Mouse (Mus musculus) intestine, postnatal 0 days (tissue): ENCODE measurements around the gene Glis3. TPM values are rescaled to one million over a fixed set of nuclear protein-coding genes. Genes with fewer than 3 reads are reported as not detected.
A peak's percentile ranks its signal among the peaks of the same experiment; 100 is the strongest.

Experiments used
- ATAC-seq: fragments of 200-750 bp; cut with Nextera tagmentation; 2 replicates; pipeline ENCODE4 v1.8.0; 2017; ENCODE audit warnings: mild to moderate bottlenecking, moderate TSS enrichment, moderate library complexity
- H3K27ac ChIP-seq: fragments of 300-500 bp; sonication (generic); 2 replicates; pipeline ENCODE4 v1.5.1; 2014; ENCODE audit warnings: mild to moderate bottlenecking, low read depth, low read length, moderate library complexity
- H3K27me3 ChIP-seq: fragments of 300-500 bp; sonication (generic); replicated peaks from 2 replicates; pipeline ENCODE4 v1.6.1; 2014; ENCODE audit warnings: low read length, mixed read lengths; ENCODE audit not compliant: control insufficient read depth, insufficient read depth
- H3K36me3 ChIP-seq: fragments of 300-500 bp; sonication (generic); 2 replicates; pipeline ENCODE4 v1.6.1; 2014; ENCODE audit warnings: mild to moderate bottlenecking, moderate library complexity; ENCODE audit not compliant: control insufficient read depth, insufficient read depth
- H3K4me1 ChIP-seq: fragments of 300-500 bp; sonication (generic); replicated peaks from 2 replicates; pipeline ENCODE4 v1.6.1; 2014; ENCODE audit warnings: antibody characterized with exemption, low read length, mixed read lengths; ENCODE audit not compliant: control insufficient read depth, insufficient read depth
- H3K4me2 ChIP-seq: fragments of 300-500 bp; sonication (generic); replicated peaks from 2 replicates; pipeline ENCODE4 v1.6.1; 2014; ENCODE audit warnings: low read depth, mild to moderate bottlenecking, moderate library complexity
- H3K4me3 ChIP-seq: fragments of 300-500 bp; sonication (generic); 2 replicates; pipeline ENCODE4 v1.5.1; 2014; ENCODE audit warnings: low read depth, low read length
- H3K9ac ChIP-seq: fragments of 300-500 bp; sonication (generic); 2 replicates; pipeline ENCODE4 v1.6.1; 2014; ENCODE audit warnings: mild to moderate bottlenecking, low read depth, low read length
- H3K9me3 ChIP-seq: fragments of 300-500 bp; sonication (generic); 2 replicates; pipeline ENCODE4 v1.6.1; 2016; ENCODE audit warnings: mixed run types; ENCODE audit not compliant: control insufficient read depth
- CTCF ChIP-seq: sonication (generic); IDR thresholded peaks from 2 replicates; pipeline ENCODE4 v1.5.1; 2016; ENCODE audit warnings: low read depth, mild to moderate bottlenecking, control low read depth, antibody characterized with exemption, moderate library complexity
- WGBS: fragments of 180-500 bp; shearing (Covaris S2); extraction: QIAGEN DNeasy Blood & Tissue Kit; methylation state at CpG from one replicate; pipeline ENCODE4 v1.1.7; 2014; 5-methylcytosine and 5-hydroxymethylcytosine counted together
- polyA plus RNA-seq: library from polyadenylated mRNA; unstranded; fragments of >200 nt; fragmentation: Nextera tagmentation; extraction: Ambion mirVana; gene quantifications from 2 replicates; pipeline ENCODE4 v1.2.1, GENCODE M21; 2015

The Glis3 gene
- polyA plus RNA-seq, 1 experiment from 2014 or later = 0.86 TPM

- 82% methylated on average over 5 of the region's 5 CpGs for WGBS
- Histone ChIP-seq H3K4me3 (no peak overlapping the region), H3K27ac (no peak overlapping the region), H3K9ac (no peak overlapping the region), H3K36me3 (no peaks in the 10 kb centered on the region), H3K27me3 (no peaks in the 10 kb centered on the region), H3K4me2 (no peak overlapping the region), H3K9me3 (0 out of 2 replicates have a peak, but pooled peaks cover 5% of the 10 kb centered on the region), H3K4me1 (no peaks in the 10 kb centered on the region)
- no peak for ATAC-seq
- no peak for TF ChIP-seq CTCF
Observed at GRCm38 (mm10) chr19:28416069-28416468, 263.8 kb downstream of the Glis3 start.

GRCm38 (mm10) chr19:28408787-28409186 lies 271.1 kb downstream of the Glis3 start:
- Histone ChIP-seq H3K27ac (no peak overlapping the region), H3K4me1 (no peaks in the 10 kb centered on the region), H3K4me2 (no peak overlapping the region), H3K27me3 (no peaks in the 10 kb centered on the region), H3K9me3 (0 out of 2 replicates have a peak, but pooled peaks cover 5% of the 10 kb centered on the region), H3K4me3 (no peak overlapping the region), H3K36me3 (no peaks in the 10 kb centered on the region), H3K9ac (no peak overlapping the region)
- no peak for TF ChIP-seq CTCF
- 75% methylated on average over 3 of the region's 3 CpGs for WGBS
- ATAC-seq = no peak

- no peaks in the 10 kb centered on the region for H3K4me1 ChIP-seq
- H3K4me2 ChIP-seq = no peak overlapping the region
- H3K36me3 ChIP-seq = no peaks in the 10 kb centered on the region
- H3K27me3 ChIP-seq = no peaks in the 10 kb centered on the region
- no peak for TF ChIP-seq CTCF
- H3K4me3 ChIP-seq = no peak overlapping the region
- H3K9me3 ChIP-seq = no peaks in the 10 kb centered on the region
- no peak overlapping the region for H3K27ac ChIP-seq
- no peak overlapping the region for H3K9ac ChIP-seq
- no peak for ATAC-seq
- WGBS = 53% methylated on average over 6 of the region's 6 CpGs
Observed at GRCm38 (mm10) chr19:28402956-28403355, 276.9 kb downstream of the Glis3 start.

DNA sequence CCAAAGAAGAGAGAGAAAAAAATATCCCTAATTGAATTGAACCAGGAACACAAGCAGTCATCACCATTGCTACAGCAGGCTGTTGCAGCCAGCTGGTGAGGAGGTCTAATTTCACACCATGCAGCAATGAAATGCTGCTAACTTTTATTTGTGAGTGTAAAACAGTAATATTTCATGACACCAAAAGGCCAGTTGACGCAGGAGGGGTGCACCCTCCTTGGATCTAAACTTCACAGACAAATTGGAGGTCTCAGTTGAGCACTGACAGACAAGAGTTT lies 284.4 kb downstream of the Glis3 start:
- H3K4me1 ChIP-seq = no peaks in the 10 kb centered on the region
- H3K4me2 ChIP-seq = no peak overlapping the region
- ATAC-seq = no peak
- no peaks in the 10 kb centered on the region for H3K36me3 ChIP-seq
- no peak overlapping the region for H3K9ac ChIP-seq
- H3K9me3 ChIP-seq = no peaks in the 10 kb centered on the region
- H3K27me3 ChIP-seq = no peaks in the 10 kb centered on the region
- 89% methylated on average over 1 of the region's 1 CpGs for WGBS
- no peak overlapping the region for H3K27ac ChIP-seq
- TF ChIP-seq CTCF = no peak
- no peak overlapping the region for H3K4me3 ChIP-seq

- no peak for ATAC-seq
- Histone ChIP-seq H3K4me3 (no peak overlapping the region), H3K4me2 (no peak overlapping the region), H3K36me3 (no peaks in the 10 kb centered on the region), H3K4me1 (no peaks in the 10 kb centered on the region), H3K27ac (no peak overlapping the region), H3K9ac (no peak overlapping the region), H3K27me3 (no peaks in the 10 kb centered on the region), H3K9me3 (no peaks in the 10 kb centered on the region)
- WGBS = 69% methylated on average over 12 of the region's 12 CpGs
- TF ChIP-seq CTCF = no peak
Observed at GRCm38 (mm10) chr19:28394826-28395583, 284.9 kb downstream of the Glis3 start.

GRCm38 (mm10) chr19:28393766-28394165 lies 286.1 kb downstream of the Glis3 start:
- 71% methylated on average over 7 of the region's 7 CpGs for WGBS
- Histone ChIP-seq H3K4me3 (no peak overlapping the region), H3K36me3 (no peaks in the 10 kb centered on the region), H3K9me3 (no peaks in the 10 kb centered on the region), H3K4me2 (no peak overlapping the region), H3K27me3 (no peaks in the 10 kb centered on the region), H3K9ac (no peak overlapping the region), H3K27ac (no peak overlapping the region), H3K4me1 (no peaks in the 10 kb centered on the region)
- no peak for TF ChIP-seq CTCF
- no peak for ATAC-seq

DNA sequence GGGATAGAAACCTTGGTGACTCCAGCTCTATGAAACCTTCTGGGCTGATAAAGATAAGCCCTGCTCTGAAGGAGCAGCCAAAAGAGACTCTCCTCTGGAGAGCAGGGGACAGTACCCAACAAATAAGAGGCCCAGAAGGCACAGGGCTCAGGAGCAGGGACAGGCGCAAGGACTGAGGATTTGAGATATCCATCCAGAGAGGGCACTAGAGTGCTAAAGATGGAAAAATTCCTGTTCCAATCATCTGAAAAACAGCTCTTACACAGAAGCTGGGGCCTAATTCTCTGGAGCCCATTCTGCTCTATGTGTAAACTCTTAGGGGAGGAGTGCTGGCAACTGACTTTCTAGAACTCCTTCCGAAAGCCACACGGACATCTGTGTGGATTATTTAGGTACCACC lies 287.0 kb downstream of the Glis3 start:
- no peak overlapping the region for H3K27ac ChIP-seq
- H3K9me3 ChIP-seq = no peaks in the 10 kb centered on the region
- no peaks in the 10 kb centered on the region for H3K27me3 ChIP-seq
- H3K4me1 ChIP-seq = no peaks in the 10 kb centered on the region
- no peak for ATAC-seq
- peak; percentile 31 for TF ChIP-seq CTCF
- no peak overlapping the region for H3K4me3 ChIP-seq
- H3K36me3 ChIP-seq = no peaks in the 10 kb centered on the region
- no peak overlapping the region for H3K9ac ChIP-seq
- WGBS = 86% methylated on average over 3 of the region's 3 CpGs
- no peak overlapping the region for H3K4me2 ChIP-seq
